Mouse (Mus musculus): ENCODE data around the gene Atp23.

- no peak for TF ChIP-seq CTCF (IDR thresholded peaks at IDR 0.05; ENCODE audit: low read depth, low read length)
- no peak for TF ChIP-seq POLR2A (IDR thresholded peaks at IDR 0.05; ENCODE audit: extremely low read depth, insufficient read depth, low read length)
Observed at GRCm38 (mm10) chr10:126945531-126945930, 44.4 kb upstream of the Atp23 start.

Measured in liver, adult 2 months (tissue).